Mouse (Mus musculus) kidney, embryonic 14.5 days (tissue): ENCODE data around the gene Gm43518. TPM values are rescaled to one million over a fixed set of nuclear protein-coding genes. Genes with fewer than 3 reads are reported as not detected.

Experiments used
- ATAC-seq: fragments of 200-750 bp; cut with Nextera tagmentation; 2 replicates; pipeline ENCODE4 v1.8.0; 2017; ENCODE audit warnings: moderate number of reproducible peaks, mild to moderate bottlenecking, moderate TSS enrichment, moderate library complexity; ENCODE audit not compliant: low FRiP score, low TSS enrichment
- H3K27ac ChIP-seq: fragments of 300-500 bp; sonication (generic); 2 replicates; pipeline ENCODE4 v1.5.1; 2014; ENCODE audit warnings: low read depth, mild to moderate bottlenecking, low read length, moderate library complexity, mixed read lengths
- H3K27me3 ChIP-seq: fragments of 300-500 bp; sonication (generic); 2 replicates; pipeline ENCODE4 v1.6.1; 2014; ENCODE audit warnings: mild to moderate bottlenecking, low read length; ENCODE audit not compliant: control insufficient read depth, insufficient read depth
- H3K36me3 ChIP-seq: fragments of 300-500 bp; sonication (generic); 2 replicates; pipeline ENCODE4 v1.6.1; 2014; ENCODE audit warnings: low read length, mixed read lengths; ENCODE audit not compliant: control insufficient read depth, insufficient read depth
- H3K4me1 ChIP-seq: fragments of 300-500 bp; sonication (generic); 2 replicates; pipeline ENCODE4 v1.6.1; 2014; ENCODE audit warnings: low read length, mixed read lengths; ENCODE audit not compliant: control insufficient read depth, insufficient read depth
- H3K4me2 ChIP-seq: fragments of 300-500 bp; sonication (generic); replicated peaks from 2 replicates; pipeline ENCODE4 v1.6.1; 2014; ENCODE audit warnings: low read depth, mild to moderate bottlenecking, low read length
- H3K4me3 ChIP-seq: fragments of 300-500 bp; sonication (generic); 2 replicates; pipeline ENCODE4 v1.5.1; 2014; ENCODE audit warnings: mild to moderate bottlenecking, low read length
- H3K9ac ChIP-seq: fragments of 300-500 bp; sonication (generic); 2 replicates; pipeline ENCODE4 v1.6.1; 2014; ENCODE audit warnings: low read depth, mild to moderate bottlenecking, low read length, moderate library complexity
- H3K9me3 ChIP-seq: fragments of 300-500 bp; sonication (generic); 2 replicates; pipeline ENCODE4 v1.6.1; 2016; ENCODE audit warnings: low read length; ENCODE audit not compliant: control insufficient read depth
- WGBS: fragments of 180-500 bp; shearing (Covaris S2); extraction: QIAGEN DNeasy Blood & Tissue Kit; methylation state at CpG from one replicate; pipeline ENCODE4 v1.1.7; 2014; 5-methylcytosine and 5-hydroxymethylcytosine counted together
- polyA plus RNA-seq: library from polyadenylated mRNA; unstranded; fragments of >200 nt; fragmentation: Nextera tagmentation; extraction: Ambion mirVana; gene quantifications from 2 replicates; pipeline ENCODE4 v1.2.1, GENCODE M21; 2014

The Gm43518 gene
- polyA plus RNA-seq = 0.89 and 3.8 TPM in 2 replicates

DNA sequence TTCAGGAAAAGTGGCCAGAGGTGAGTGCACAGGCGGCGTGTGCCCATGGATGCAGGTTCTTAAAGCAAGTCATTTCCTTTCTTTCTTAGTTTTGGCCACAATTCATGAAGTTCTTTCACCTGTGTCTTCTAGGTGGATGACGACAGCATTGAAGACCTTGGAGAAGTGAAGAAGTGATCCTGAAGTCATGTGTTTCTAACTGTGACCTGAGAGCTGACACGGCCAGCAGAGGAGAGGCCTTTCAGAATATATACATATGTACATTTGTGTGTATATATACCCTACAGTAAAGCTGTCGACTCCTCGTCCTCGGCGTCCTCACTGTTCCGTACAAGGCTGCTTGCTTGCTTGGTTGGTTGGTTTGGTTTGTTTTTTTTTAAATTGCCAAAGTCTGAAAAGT is at the start of gene Gm43518:
TSS of gene Gm43518 (plus strand) at position 301 of the 400 bp plus-strand sequence.
- Histone ChIP-seq H3K4me3 (no peak within 1 kb of the TSS), H3K4me1 (0 out of 2 replicates have a peak, but pooled peaks cover 5% of the 10 kb centered on the region), H3K9me3 (no peaks in the 10 kb centered on the region), H3K36me3 (peaks cover 64% of the 10 kb centered on the region), H3K27me3 (no peaks in the 10 kb centered on the region), H3K4me2 (no peak within 1 kb of the TSS), H3K9ac (no peak within 1 kb of the TSS), H3K27ac (no peak within 1 kb of the TSS)
- no peak for ATAC-seq
- WGBS = 89% methylated on average over 9 of the region's 9 CpGs

DNA sequence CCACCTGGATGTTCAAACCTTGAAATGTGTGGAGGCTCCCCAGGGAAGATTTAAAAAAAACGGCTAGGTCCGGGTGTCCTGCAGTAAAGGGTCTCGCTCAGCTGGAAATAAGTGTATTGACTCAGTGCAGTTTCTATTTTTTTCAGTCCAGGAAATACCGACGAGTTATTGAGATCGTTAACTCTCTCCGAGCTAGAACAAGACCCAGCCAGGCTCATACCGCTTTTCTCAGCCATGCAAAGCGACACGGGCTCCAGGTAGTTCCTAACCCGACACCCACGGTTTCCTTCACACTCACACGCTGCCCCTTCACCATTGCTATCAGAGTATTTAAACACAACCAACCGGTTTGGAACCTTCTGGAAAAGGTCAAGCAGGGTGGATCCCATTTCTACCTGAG is 49.2 kb upstream of the Gm43518 start:
- Histone ChIP-seq H3K27ac (no peak overlapping the region), H3K4me1 (peaks cover 31% of the 10 kb centered on the region), H3K4me3 (peak overlapping the region; percentile 13; the same call in 1 of the 2 replicates), H3K27me3 (no peaks in the 10 kb centered on the region), H3K36me3 (no peaks in the 10 kb centered on the region), H3K9me3 (no peaks in the 10 kb centered on the region), H3K4me2 (peak overlapping the region; percentile 32), H3K9ac (no peak overlapping the region)
- 0 out of 2 replicates have a peak, but pooled peaks have one; percentile 33 for ATAC-seq
- 26% methylated on average over 14 of the region's 14 CpGs for WGBS

DNA sequence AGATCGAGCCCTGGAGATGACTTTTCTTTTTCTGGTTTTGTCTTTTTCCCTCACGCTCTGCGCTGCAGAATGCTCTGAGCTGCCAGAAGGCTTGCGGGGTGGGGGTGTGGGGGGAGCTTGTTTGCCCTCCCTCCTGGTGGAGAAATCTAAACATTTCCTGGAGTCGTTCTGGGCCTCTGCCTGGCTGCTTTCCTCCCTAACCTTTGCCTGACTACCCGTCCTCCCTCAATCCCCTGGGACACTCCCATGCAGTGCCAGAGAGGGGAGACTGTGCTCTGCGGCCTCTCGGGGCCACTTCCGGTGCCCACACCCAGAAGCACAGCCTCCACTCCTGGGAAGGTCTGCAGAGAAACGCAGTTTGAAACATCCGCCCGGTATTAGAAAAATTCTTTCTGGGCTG is 47.3 kb upstream of the Gm43518 start, which contains the start of gene Hcar1:
TSS of gene Hcar1 (minus strand) at position 93 of the 400 bp plus-strand sequence.
- peaks cover 31% of the 10 kb centered on the region for H3K4me1 ChIP-seq
- ATAC-seq = peak; percentile 48; the same call in 1 of the 2 replicates
- H3K9ac ChIP-seq = peak within 1 kb of the TSS; percentile 18; the same call in 1 of the 2 replicates
- 0 out of 2 replicates have a peak within 1 kb of the TSS, but pooled peaks have one; percentile 9 for H3K4me3 ChIP-seq
- no peaks in the 10 kb centered on the region for H3K9me3 ChIP-seq
- WGBS = 23% methylated on average over 12 of the region's 12 CpGs
- no peaks in the 10 kb centered on the region for H3K36me3 ChIP-seq
- H3K4me2 ChIP-seq = peak within 1 kb of the TSS; percentile 29
- peak within 1 kb of the TSS; percentile 14; the same call in 1 of the 2 replicates for H3K27ac ChIP-seq
- no peaks in the 10 kb centered on the region for H3K27me3 ChIP-seq

DNA sequence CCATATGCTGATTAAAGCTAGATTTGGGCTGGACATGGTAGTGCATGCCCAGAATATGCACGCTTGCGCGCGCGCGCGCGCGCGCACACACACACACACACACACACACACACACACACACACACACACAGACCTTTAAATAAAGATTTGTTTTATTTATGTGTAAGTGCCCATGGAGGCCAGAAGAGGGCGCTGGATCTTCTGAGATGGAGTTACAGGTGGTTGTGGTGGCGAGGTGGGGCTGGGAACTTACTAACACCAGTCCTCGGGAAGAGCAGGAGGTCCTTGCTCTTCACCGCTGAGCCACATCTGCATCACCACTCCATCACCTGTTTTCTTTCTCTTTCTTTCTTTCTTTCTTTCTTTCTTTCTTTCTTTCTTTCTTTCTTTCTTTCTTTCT is 46.4 kb upstream of the Gm43518 start:
- 86% methylated on average over 14 of the region's 14 CpGs for WGBS
- no peak overlapping the region for H3K27ac ChIP-seq

DNA sequence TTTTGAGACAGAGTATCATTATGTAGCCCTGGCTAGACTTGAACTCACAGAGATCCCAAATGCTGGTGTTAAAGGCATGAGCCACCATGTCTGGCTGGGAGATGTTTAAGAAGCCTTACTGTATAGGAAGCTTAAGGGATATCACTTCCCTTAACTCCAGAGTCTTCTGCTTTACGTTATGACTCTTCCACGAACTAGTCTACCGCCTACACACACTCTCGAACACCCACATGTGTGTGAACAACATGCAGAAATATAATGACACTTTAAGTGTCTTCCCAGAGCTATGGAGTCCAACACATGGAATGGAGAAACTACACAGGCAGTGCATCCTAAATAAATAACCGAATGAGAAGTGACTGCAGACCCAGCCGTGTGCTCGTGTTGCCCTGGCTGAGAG is 43.3 kb upstream of the Gm43518 start:
- WGBS = 73% methylated on average over 7 of the region's 7 CpGs
- Histone ChIP-seq H3K27me3 (no peaks in the 10 kb centered on the region), H3K27ac (no peak overlapping the region; the same call in 1 of the 2 replicates), H3K9ac (no peak overlapping the region), H3K9me3 (no peaks in the 10 kb centered on the region), H3K4me3 (no peak overlapping the region), H3K4me1 (peaks cover 15% of the 10 kb centered on the region), H3K4me2 (no peak overlapping the region), H3K36me3 (no peaks in the 10 kb centered on the region)
- ATAC-seq = no peak

More for the DNA sequence above, 46.4 kb upstream of the Gm43518 start:
- no peaks in the 10 kb centered on the region for H3K9me3 ChIP-seq
- ATAC-seq = no peak
- H3K4me2 ChIP-seq = no peak overlapping the region
- no peak overlapping the region for H3K9ac ChIP-seq
- H3K27me3 ChIP-seq = no peaks in the 10 kb centered on the region
- H3K4me1 ChIP-seq = peaks cover 31% of the 10 kb centered on the region
- H3K36me3 ChIP-seq = no peaks in the 10 kb centered on the region
- H3K4me3 ChIP-seq = no peak overlapping the region

DNA sequence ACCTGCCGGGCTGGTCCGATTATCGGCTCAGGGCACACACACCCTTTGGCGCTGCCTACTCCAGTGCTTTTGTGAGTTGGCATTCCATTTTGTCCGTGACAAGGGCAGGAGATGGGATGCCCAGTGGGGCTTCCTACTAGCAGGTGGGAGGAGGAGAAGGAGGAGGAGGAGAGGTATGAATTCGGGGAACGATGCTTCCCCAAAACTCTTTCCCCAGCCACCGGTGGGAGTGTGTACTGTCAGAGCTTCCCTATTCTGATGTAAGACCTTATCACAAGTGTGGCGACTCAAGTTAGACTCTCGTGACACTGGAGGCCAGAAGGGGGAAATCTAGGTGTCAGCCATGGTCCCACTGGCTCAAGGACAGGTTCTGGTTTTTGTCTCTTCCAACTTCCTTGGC is 42.9 kb upstream of the Gm43518 start:
- no peak overlapping the region for H3K4me3 ChIP-seq
- WGBS = 76% methylated on average over 10 of the region's 10 CpGs
- no peak overlapping the region; the same call in 1 of the 2 replicates for H3K27ac ChIP-seq
- no peaks in the 10 kb centered on the region for H3K36me3 ChIP-seq
- H3K4me2 ChIP-seq = no peak overlapping the region
- H3K9me3 ChIP-seq = no peaks in the 10 kb centered on the region
- no peak overlapping the region for H3K9ac ChIP-seq
- H3K27me3 ChIP-seq = no peaks in the 10 kb centered on the region
- peaks cover 11% of the 10 kb centered on the region for H3K4me1 ChIP-seq
- no peak for ATAC-seq

DNA sequence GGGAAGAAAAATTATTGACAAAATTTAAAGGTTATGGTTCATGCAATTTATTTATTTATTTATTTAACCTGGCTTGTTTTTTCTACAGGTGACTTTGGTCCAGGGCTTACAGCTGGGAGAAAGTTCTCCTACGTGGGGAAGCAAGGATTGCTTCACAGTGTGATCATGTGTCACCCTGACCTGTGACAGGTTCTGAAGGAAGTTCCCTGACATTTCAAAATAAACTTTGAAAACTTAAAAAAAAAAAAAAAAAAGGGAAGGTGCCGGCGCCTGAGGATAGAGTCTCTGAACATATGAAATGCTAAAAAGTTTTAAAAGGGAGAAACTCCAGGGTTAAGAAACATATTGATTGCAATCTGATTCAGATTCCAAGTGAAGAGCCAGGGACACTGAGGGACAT is 40.9 kb upstream of the Gm43518 start:
- H3K4me1 ChIP-seq = no peaks in the 10 kb centered on the region
- no peak overlapping the region for H3K4me2 ChIP-seq
- no peaks in the 10 kb centered on the region for H3K36me3 ChIP-seq
- no peak for ATAC-seq
- H3K9ac ChIP-seq = no peak overlapping the region
- 70% methylated on average over 3 of the region's 3 CpGs for WGBS
- H3K9me3 ChIP-seq = no peaks in the 10 kb centered on the region
- H3K27me3 ChIP-seq = no peaks in the 10 kb centered on the region
- no peak overlapping the region for H3K27ac ChIP-seq
- no peak overlapping the region for H3K4me3 ChIP-seq

DNA sequence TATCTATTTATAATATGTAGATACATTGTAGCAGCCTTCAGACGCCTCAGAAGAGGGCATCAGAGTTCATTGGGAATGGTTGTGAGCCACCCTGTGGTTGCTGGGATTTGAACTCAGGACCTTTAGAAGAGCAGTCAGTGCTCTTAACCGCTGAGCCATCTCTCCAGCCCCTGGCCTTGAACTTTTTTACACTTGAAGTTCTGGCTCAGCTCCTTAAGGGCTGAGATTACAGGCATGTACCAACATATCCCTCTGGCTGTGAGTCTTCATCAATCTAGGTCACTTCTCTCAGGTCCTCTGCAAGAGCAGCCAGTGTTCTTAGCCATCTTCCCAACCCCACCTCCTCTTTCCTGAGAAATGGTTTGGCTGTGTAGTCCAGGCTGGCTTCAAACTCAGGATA is 36.9 kb upstream of the Gm43518 start:
- Histone ChIP-seq H3K36me3 (no peaks in the 10 kb centered on the region), H3K4me3 (no peak overlapping the region), H3K27me3 (no peaks in the 10 kb centered on the region), H3K27ac (no peak overlapping the region), H3K4me1 (0 out of 2 replicates have a peak, but pooled peaks cover 2% of the 10 kb centered on the region), H3K9ac (no peak overlapping the region), H3K9me3 (no peaks in the 10 kb centered on the region), H3K4me2 (no peak overlapping the region)
- 85% methylated on average over 2 of the region's 2 CpGs for WGBS
- no peak for ATAC-seq

DNA sequence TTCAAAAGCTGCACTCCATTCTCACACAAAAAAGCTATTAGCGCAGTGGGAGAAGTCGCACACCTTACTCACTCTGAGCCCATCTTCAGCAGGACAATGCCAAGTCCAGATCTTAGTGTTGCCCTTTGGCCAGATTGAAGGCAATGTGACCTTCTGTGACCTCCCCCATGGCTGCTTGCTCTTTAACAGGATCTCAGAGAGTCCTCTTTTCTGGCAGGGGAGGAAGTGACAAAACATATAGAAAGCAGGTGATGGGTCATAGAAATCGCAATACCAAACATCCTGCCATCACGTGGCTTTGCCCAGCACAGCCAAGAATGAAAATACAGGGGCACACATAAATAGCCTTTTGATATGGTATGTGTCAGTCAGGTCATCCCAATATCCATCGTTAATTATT is 36.2 kb upstream of the Gm43518 start:
- no peak overlapping the region for H3K4me2 ChIP-seq
- 0 out of 2 replicates have a peak, but pooled peaks cover 2% of the 10 kb centered on the region for H3K4me1 ChIP-seq
- no peak overlapping the region for H3K9ac ChIP-seq
- no peak for ATAC-seq
- no peaks in the 10 kb centered on the region for H3K9me3 ChIP-seq
- no peaks in the 10 kb centered on the region for H3K36me3 ChIP-seq
- no peaks in the 10 kb centered on the region for H3K27me3 ChIP-seq
- no peak overlapping the region for H3K27ac ChIP-seq
- no peak overlapping the region for H3K4me3 ChIP-seq
- WGBS = 80% methylated on average over 5 of the region's 5 CpGs
